Mouse (Mus musculus) adrenal gland (tissue): ENCODE results near the gene Map3k20.

ENCODE experiments used
- intact Hi-C: fragments of 180-260 bp; cut with DNase I; formaldehyde crosslinking; loops from one replicate; pipeline ENCODE4 v1.15.1; 2025

The Map3k20 gene

DNA sequence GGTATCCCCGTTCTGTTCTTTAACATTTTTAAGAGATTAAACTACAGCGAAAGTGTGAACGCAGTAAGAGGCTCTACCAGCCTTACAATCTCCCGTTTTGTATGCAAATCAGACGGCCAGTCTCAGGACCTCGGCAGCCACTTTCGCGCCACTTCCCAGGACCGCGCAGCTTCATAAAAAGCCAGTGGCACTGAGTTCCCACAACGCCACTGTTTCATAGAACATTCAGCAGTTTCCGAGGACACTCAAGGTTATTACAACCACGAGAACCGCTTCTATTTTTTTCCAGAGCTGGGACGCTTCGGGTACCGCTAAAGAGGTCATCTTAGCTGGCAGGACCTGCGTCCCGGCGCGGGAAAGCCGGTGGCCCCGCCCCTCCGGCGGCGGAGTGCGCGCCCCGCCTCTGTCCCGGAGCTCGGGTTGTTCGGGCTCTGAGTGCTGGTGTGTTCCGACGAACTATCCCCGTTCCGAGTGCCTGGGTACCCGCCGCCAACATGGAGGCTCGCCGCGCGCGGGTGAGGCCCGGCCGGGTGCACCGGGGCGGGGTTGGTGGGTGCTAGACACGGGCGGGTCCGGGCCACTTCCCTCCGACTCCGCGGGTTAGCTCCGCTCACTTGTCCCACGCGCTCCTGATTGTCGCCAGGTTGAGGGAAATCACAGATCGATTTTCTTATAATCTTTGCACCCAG, 190.5 kb downstream of the Map3k20 start, which contains the start of gene Cdca7:
Gene Cdca7 (plus strand): TSS at position 363 of the 689 bp plus-strand sequence.
- intact Hi-C loops, result no loop called here

DNA sequence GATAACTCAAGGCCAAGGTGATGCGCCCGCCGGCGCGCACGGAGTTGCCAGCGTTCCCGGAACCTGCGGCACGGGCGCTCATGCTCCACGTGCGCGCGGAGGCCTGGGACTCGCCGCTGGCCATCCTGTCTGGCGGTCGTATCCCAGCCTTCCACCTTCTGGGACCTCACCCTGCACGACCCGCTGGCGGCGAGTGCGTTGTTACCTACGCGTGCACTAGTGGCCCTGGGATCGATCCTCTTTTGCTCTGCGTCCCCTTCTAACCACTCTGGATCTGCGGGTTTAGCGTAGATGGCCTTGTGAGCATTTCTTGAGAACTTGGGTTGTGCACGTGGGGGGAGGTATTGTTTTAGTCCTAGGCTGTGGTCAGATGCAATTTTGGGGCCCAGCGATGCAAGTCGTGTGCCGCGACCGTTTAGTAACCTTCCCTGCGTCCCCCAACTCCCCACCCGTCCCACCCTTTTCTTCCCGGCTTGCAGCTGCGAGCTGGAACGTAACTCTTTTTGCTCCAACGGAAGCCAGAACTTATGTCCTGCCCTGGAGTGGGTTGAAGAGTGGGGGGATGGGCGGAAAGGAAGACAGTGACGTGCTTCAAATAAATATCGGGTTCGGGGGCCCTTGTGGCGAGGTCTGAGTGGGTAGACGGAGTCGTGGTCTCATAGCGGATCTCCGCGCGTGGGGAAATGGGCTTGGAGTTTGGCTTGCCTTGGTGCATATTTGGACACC, 191.2 kb downstream of the Map3k20 start:
- intact Hi-C loops, result no loop called here

DNA sequence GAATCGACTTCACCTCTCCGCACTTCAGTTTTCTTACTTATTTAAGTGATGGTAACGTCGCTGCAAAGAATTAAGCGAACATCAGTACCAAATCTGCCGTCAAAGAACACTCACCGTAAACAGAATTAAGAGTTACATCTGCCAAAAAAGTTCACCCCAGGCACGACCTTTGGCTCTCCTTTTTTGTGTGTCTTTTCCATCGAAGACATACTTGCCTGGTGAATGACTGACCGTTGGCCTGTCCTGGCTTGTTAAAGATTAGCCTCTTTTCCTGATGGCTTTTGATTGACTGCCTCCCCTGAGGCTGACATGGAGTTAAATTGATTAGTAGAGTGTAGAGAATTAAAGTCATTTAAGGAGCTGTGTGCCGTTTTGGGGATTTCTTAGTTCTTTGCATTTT, 191.8 kb downstream of the Map3k20 start:
- intact Hi-C loops, result no loop called here

DNA sequence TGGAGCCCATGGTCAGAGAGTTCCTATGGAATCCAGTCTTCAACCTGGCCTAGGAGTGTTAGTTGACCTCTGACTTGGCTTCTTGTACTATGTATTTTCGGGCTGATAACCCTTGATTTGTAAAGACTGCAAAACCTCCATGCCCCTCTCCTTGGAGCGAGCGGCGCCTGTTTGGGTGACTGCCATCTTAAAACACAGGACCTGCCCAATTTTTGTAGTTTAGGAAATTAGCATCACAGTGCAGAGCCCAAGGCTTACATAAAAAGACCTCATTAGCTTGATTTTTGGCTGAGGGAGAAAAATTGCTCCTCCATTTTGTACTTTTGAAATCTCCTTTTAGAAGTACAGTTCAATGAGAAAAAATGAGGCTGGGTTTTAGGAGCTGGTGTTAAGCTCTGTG, 192.7 kb downstream of the Map3k20 start:
- intact Hi-C loops, result no loop called here

DNA sequence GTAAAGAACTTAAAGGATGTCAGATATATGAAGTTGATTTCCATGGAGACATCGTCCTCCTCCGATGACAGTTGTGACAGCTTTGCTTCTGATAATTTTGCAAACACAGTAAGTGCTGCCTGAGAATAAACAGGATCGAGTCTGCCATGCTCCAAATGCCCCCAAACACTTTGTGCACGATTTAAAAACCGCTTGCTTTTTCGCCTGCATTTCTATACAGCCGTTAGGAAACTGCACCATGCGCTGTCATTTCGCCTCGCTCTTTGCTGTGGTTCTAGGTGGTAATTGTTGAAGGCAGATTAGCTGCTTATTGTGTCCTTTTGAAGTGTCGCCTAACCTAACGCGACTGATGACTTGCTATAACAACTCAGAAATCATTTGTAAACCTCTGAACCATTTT, 193.5 kb downstream of the Map3k20 start:
- intact Hi-C loops, result no loop called here

DNA sequence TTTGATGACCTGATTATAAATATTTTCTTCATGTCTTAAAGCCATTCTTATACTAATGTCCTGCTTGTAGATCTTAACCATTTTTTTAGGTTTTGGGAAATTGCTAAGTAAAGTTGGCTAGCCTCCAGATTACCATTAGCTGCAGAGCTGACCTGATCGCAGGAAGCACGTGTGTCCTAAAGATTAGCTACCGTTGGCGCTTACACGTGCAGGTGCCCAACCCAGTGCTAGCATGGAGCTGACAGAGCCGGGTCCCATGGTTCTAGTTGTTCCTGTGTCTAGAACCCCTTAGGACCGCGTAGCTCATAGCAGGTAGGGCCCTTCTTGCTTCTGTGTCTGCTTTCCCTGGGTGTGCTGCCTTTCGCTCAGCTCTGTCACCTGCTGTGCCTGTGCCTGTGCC, 194.4 kb downstream of the Map3k20 start:
- intact Hi-C loops, result no loop called here

DNA sequence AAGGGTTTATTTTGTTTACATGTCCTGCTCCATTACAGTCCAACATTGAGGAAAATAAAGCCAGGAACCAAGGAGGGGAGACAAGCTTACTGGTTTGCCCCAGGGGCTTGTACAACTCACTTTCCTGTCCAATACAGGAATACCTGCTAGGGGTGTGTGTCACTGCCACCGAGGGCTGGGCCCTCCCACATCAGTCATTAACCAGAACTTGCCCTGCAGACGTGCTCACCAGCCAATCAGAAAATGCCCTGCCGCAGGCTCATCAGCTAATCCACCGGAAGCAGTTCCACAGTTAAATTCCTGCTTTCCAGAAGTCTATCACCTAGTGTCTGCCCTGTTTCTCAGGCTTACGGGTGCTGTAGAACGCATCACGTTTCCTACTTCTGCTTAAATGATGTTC, 206.2 kb downstream of the Map3k20 start:
- intact Hi-C loops, result no loop called here
